Mouse (Mus musculus) bone marrow, adult 2 months (tissue): Measurements from ENCODE around the gene Asb2.

Experiments used
- CTCF ChIP-seq: fragments of 200-500 bp; IDR thresholded peaks from 2 replicates; pipeline ENCODE4 v1.5.1; 2011; ENCODE audit warnings: low read length, control low read depth; ENCODE audit not compliant: control insufficient read depth, insufficient read depth
- POLR2A ChIP-seq: fragments of 200-500 bp; IDR thresholded peaks from 2 replicates; pipeline ENCODE4 v1.6.1; 2011; ENCODE audit warnings: low read depth, mild to moderate bottlenecking, control low read depth, low read length, borderline replicate concordance; ENCODE audit not compliant: control insufficient read depth

GRCm38 (mm10) chr12:103328448-103329191 is 27.2 kb downstream of the Asb2 start:
- TF ChIP-seq CTCF (no peak), POLR2A (no peak)
